Mouse (Mus musculus): Measurements from ENCODE around the gene Plekha3.

The Plekha3 gene

GRCm38 (mm10) chr2:76676401-76677226 is 1.5 kb downstream of the Plekha3 start:
- no peak for DNase-seq (ENCODE audit: low spot score in 2 of 2)

- DNase-seq (ENCODE audit: low spot score in 2 of 2), result no peak
These were observed 7.2 kb downstream of the Plekha3 start for GRCm38 (mm10) chr2:76682301-76682700.

- DNase-seq (ENCODE audit: low spot score in 2 of 2), result no peak
These were observed 11.9 kb downstream of the Plekha3 start for GRCm38 (mm10) chr2:76686986-76687385.

- DNase-seq (ENCODE audit: low spot score in 2 of 2), result no peak
These were observed 12.5 kb downstream of the Plekha3 start for GRCm38 (mm10) chr2:76687608-76688007.

- no peak for DNase-seq (ENCODE audit: low spot score in 2 of 2)
These were observed 13.1 kb downstream of the Plekha3 start for GRCm38 (mm10) chr2:76688162-76688561.

GRCm38 (mm10) chr2:76690436-76691204 is 15.5 kb downstream of the Plekha3 start:
- no peak for DNase-seq (ENCODE audit: low spot score in 2 of 2)

GRCm38 (mm10) chr2:76693765-76694164 is 18.7 kb downstream of the Plekha3 start:
- no peak for DNase-seq (ENCODE audit: low spot score in 2 of 2)

GRCm38 (mm10) chr2:76695290-76695689 is 20.2 kb downstream of the Plekha3 start:
- no peak for DNase-seq (ENCODE audit: low spot score in 2 of 2)

- DNase-seq (ENCODE audit: low spot score in 2 of 2), result no peak
These were observed 27.1 kb downstream of the Plekha3 start for GRCm38 (mm10) chr2:76702188-76702587.

- DNase-seq (ENCODE audit: low spot score in 2 of 2), result no peak
These were observed 27.7 kb downstream of the Plekha3 start for GRCm38 (mm10) chr2:76702751-76703150.

- no peak for DNase-seq (ENCODE audit: low spot score in 2 of 2)
These were observed 30.6 kb downstream of the Plekha3 start for GRCm38 (mm10) chr2:76705655-76706054.

- no peak for DNase-seq (ENCODE audit: low spot score in 2 of 2)
These were observed 33.4 kb downstream of the Plekha3 start for GRCm38 (mm10) chr2:76708512-76708911.

- DNase-seq (ENCODE audit: low spot score in 2 of 2), result no peak
These were observed 39.9 kb downstream of the Plekha3 start for GRCm38 (mm10) chr2:76714984-76715383.

GRCm38 (mm10) chr2:76719650-76720049 is 44.6 kb downstream of the Plekha3 start:
- DNase-seq (ENCODE audit: low spot score in 2 of 2), result no peak
